Mouse (Mus musculus) lung, embryonic 15.5 days (tissue): ENCODE results near the gene Smpd4. TPM values are rescaled to one million over a fixed set of nuclear protein-coding genes. Genes with fewer than 3 reads are reported as not detected.
A peak's percentile ranks its signal among the peaks of the same experiment; 100 is the strongest.

Source experiments
- ATAC-seq: fragments of 200-750 bp; cut with Nextera tagmentation; 2 replicates; pipeline ENCODE4 v1.8.0; 2017; ENCODE audit warnings: moderate number of reproducible peaks, borderline replicate concordance; ENCODE audit not compliant: low FRiP score, low TSS enrichment; ENCODE audit errors: extremely low read depth
- H3K27ac ChIP-seq: fragments of 300-500 bp; sonication (generic); 2 replicates; pipeline ENCODE4 v1.5.1; 2015; ENCODE audit warnings: moderate library complexity, mild to moderate bottlenecking, inconsistent platforms
- H3K27me3 ChIP-seq: fragments of 300-500 bp; sonication (generic); 2 replicates; pipeline ENCODE4 v1.6.1; 2015; ENCODE audit warnings: inconsistent platforms
- H3K36me3 ChIP-seq: fragments of 300-500 bp; sonication (generic); 2 replicates; pipeline ENCODE4 v1.6.1; 2015; ENCODE audit warnings: inconsistent platforms
- H3K4me1 ChIP-seq: fragments of 300-500 bp; sonication (generic); 2 replicates; pipeline ENCODE4 v1.6.1; 2015; ENCODE audit warnings: inconsistent platforms
- H3K4me2 ChIP-seq: fragments of 300-500 bp; sonication (generic); 2 replicates; pipeline ENCODE4 v1.6.1; 2015; ENCODE audit warnings: inconsistent platforms, mild to moderate bottlenecking, moderate library complexity
- H3K4me3 ChIP-seq: fragments of 300-500 bp; sonication (generic); 2 replicates; pipeline ENCODE4 v1.5.1; 2015; ENCODE audit warnings: mild to moderate bottlenecking, inconsistent platforms
- H3K9ac ChIP-seq: fragments of 300-500 bp; sonication (generic); 2 replicates; pipeline ENCODE4 v1.6.1; 2015; ENCODE audit warnings: inconsistent platforms
- H3K9me3 ChIP-seq: fragments of 300-500 bp; sonication (generic); 2 replicates; pipeline ENCODE4 v1.6.1; 2016; ENCODE audit warnings: inconsistent platforms
- WGBS: fragments of 180-500 bp; shearing (Covaris S2); methylation state at CpG from one replicate; pipeline ENCODE4 v1.1.7; 2015; 5-methylcytosine and 5-hydroxymethylcytosine counted together
- polyA plus RNA-seq: library from polyadenylated mRNA; unstranded; fragments of >200 nt; fragmentation: Nextera tagmentation; extraction: Ambion mirVana; gene quantifications from 2 replicates; pipeline ENCODE4 v1.2.1, GENCODE M21; 2015

Smpd4 gene
- polyA plus RNA-seq, 1 experiment from 2014 or later = 32.2 TPM

DNA sequence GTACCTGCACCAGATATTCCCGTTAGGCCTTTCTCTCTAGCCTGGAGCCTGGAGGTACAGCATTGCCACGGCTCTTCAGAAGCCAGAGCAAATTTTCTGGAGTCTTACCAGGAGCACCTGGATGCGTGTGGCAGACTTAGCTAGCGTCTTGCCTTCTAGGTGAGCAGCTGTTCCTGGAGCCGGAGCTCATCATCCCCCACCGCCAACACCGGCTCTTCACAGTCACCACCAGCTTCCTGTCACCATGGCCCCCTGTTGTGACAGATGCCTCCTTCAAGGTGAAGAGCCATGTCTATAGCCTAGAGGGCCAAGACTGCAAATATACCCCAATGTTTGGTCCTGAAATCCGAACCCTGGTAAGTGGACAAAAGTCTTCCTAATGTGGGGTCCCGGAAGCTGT is 21.6 kb downstream of the Smpd4 start:
- Histone ChIP-seq H3K27me3 (no peaks in the 10 kb centered on the region), H3K4me3 (no peak overlapping the region), H3K4me1 (peaks cover under 1% of the 10 kb centered on the region; the same call in 1 of the 2 replicates), H3K9me3 (no peaks in the 10 kb centered on the region), H3K4me2 (no peak overlapping the region), H3K27ac (no peak overlapping the region), H3K9ac (no peak overlapping the region), H3K36me3 (peaks cover 67% of the 10 kb centered on the region)
- 86% methylated on average over 9 of the region's 9 CpGs for WGBS
- no peak for ATAC-seq

GRCm38 (mm10) chr16:17641301-17641700 is 22.1 kb downstream of the Smpd4 start:
- Histone ChIP-seq H3K27me3 (no peaks in the 10 kb centered on the region), H3K9me3 (no peaks in the 10 kb centered on the region), H3K27ac (no peak overlapping the region), H3K9ac (no peak overlapping the region), H3K4me3 (no peak overlapping the region), H3K36me3 (peaks cover 66% of the 10 kb centered on the region), H3K4me2 (no peak overlapping the region), H3K4me1 (peaks cover 4% of the 10 kb centered on the region)
- no peak for ATAC-seq
- 80% methylated on average over 6 of the region's 6 CpGs for WGBS

DNA sequence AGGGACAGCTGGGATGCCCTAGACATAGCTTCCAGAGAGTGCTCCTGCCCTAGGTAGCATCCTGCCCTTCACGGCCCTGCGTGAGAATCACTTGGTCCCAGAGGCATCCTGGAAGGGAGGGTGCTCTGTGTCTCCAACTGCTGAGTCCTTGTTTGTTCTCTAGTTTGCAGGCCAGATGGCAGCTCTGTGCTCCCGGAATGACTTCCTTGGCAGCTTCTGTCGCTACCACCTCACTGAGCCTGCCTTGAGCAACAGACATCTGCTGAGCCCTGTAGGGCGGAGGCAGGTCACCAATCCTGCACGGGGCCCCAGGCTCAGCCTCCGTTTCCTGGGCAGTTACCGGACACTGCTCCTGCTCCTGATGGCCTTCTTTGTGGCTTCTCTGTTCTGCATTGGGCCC is 23.2 kb downstream of the Smpd4 start:
- 89% methylated on average over 8 of the region's 8 CpGs for whole genome bisulfite sequencing
- Histone ChIP-seq H3K4me1 (peaks cover 13% of the 10 kb centered on the region), H3K4me2 (no peak overlapping the region), H3K9me3 (no peaks in the 10 kb centered on the region), H3K36me3 (peaks cover 61% of the 10 kb centered on the region), H3K27ac (no peak overlapping the region), H3K4me3 (no peak overlapping the region), H3K9ac (no peak overlapping the region), H3K27me3 (no peaks in the 10 kb centered on the region)
- ATAC-seq = no peak

DNA sequence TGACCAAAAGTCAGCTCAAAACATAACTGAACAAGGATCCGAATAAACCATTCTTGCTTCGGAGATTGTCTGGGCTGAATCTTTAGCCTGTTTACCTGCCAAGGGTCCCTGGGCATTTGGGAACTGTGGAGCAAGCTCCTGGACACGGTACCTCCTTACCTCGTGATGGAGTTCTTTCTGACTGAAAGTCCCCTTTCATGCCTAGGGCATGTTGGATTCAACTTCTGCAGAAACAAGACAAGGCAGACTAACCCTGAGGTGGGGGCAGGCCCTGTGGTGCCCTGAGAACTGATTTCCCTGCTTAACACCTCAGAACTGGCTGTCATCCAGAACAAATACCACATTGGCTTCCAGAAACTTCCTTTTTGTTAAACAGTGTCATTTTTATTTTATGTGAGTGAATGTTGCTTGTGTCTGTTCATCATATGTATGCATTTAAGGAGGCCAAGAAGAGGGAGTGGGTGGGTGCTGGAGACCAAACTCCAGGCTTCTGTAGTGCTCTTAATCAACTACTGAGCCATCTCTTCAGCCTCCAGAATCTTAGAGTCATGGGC is 24.4 kb downstream of the Smpd4 start:
- Histone ChIP-seq H3K27me3 (no peaks in the 10 kb centered on the region), H3K9ac (no peak overlapping the region), H3K36me3 (peaks cover 49% of the 10 kb centered on the region), H3K4me1 (peaks cover 15% of the 10 kb centered on the region), H3K27ac (no peak overlapping the region), H3K4me2 (no peak overlapping the region), H3K9me3 (no peaks in the 10 kb centered on the region), H3K4me3 (no peak overlapping the region)
- ATAC-seq = no peak
- WGBS = 88% methylated on average over 4 of the region's 4 CpGs

- Histone ChIP-seq H3K4me3 (peak within 1 kb of the TSS; percentile 54), H3K4me2 (peak within 1 kb of the TSS; percentile 94), H3K9ac (peak within 1 kb of the TSS; percentile 56), H3K27ac (peak within 1 kb of the TSS; percentile 58; the same call in 1 of the 2 replicates), H3K9me3 (no peaks in the 10 kb centered on the region), H3K36me3 (peaks cover 32% of the 10 kb centered on the region), H3K27me3 (no peaks in the 10 kb centered on the region), H3K4me1 (peaks cover 15% of the 10 kb centered on the region)
- ATAC-seq = peak; percentile 95
- WGBS = 3% methylated on average over 49 of the region's 65 CpGs
These were observed 27.4 kb downstream of the Smpd4 start, which contains the start of gene Ccdc74a for GRCm38 (mm10) chr16:17646310-17647114. Gene Ccdc74a, plus strand, starts transcription at chr16:17646470.

DNA sequence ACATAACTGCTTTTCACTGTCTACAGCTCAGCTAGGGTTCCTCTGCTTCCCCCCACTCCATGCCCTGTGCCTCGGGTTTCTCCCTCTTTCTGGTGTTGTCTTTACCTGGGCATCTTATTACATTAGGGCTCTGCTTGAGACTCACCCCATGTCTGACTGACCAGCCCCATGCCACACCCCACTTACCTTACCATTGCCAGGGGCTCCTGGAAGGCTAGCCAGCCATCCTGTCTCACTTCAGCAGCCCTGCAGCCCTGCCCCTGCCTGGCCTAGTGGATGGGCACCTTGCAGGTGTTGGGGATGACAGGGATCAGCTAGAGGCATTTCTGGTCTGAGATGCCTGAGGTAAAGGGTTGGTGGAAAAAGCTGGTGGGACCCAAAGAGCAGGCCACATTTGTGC is 28.0 kb downstream of the Smpd4 start:
- no peak for ATAC-seq
- H3K9me3 ChIP-seq = no peaks in the 10 kb centered on the region
- peak overlapping the region; percentile 54; the same call in 1 of the 2 replicates for H3K4me3 ChIP-seq
- no peak overlapping the region for H3K27ac ChIP-seq
- peaks cover 33% of the 10 kb centered on the region for H3K36me3 ChIP-seq
- H3K9ac ChIP-seq = peak overlapping the region; percentile 56; the same call in 1 of the 2 replicates
- H3K27me3 ChIP-seq = no peaks in the 10 kb centered on the region
- peaks cover 15% of the 10 kb centered on the region for H3K4me1 ChIP-seq
- WGBS = 19% methylated on average over 1 of the region's 1 CpGs
- peak overlapping the region; percentile 94 for H3K4me2 ChIP-seq

DNA sequence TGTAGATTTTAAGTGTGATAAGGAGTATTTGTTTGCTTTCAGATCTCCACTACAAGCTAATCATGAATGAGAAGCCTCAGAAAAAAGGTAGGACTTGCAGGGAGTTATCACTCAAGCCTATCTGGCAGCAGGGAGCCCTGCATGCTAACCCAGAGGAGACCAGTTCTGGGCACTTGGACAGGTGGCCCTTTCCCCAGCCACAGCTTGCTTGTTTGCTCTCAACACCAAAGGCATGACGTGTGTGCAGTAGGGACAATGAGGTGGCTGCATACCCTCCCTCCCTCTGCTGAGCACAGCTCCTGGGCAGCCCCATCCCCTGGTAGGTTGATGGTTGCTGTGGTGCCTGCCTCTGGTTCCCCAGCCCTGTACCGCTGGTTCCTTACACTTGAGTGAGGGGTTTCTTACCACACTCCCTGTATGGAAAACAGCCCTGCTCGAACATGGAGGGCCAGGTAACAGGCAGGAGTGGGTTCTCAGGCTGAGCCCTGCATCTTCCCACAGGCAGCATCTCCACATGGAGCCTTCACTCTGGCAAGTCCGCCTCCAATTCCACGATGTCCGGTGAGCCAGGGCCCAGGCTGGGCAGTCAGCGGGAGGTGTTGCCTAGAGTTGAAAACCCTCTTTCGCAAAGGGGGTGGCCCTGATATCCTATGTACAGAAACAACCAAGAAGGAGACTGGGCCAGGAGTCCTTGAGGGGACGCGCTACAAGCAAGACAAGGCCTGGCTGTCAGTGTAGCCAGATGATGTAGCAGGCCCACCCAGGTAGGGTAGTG is 28.6 kb downstream of the Smpd4 start:
- Histone ChIP-seq H3K36me3 (peaks cover 33% of the 10 kb centered on the region), H3K9me3 (no peaks in the 10 kb centered on the region), H3K27ac (no peak overlapping the region), H3K4me3 (no peak overlapping the region), H3K4me1 (peaks cover 15% of the 10 kb centered on the region), H3K27me3 (no peaks in the 10 kb centered on the region), H3K4me2 (no peak overlapping the region), H3K9ac (no peak overlapping the region)
- 74% methylated on average over 10 of the region's 10 CpGs for WGBS
- ATAC-seq = no peak

GRCm38 (mm10) chr16:17649925-17650605 is 30.9 kb downstream of the Smpd4 start:
- no peaks in the 10 kb centered on the region for H3K27me3 ChIP-seq
- no peaks in the 10 kb centered on the region for H3K9me3 ChIP-seq
- 81% methylated on average over 16 of the region's 16 CpGs for WGBS
- no peak overlapping the region for H3K4me2 ChIP-seq
- no peak for ATAC-seq
- peaks cover 15% of the 10 kb centered on the region for H3K4me1 ChIP-seq
- H3K9ac ChIP-seq = no peak overlapping the region
- H3K36me3 ChIP-seq = peaks cover 47% of the 10 kb centered on the region
- no peak overlapping the region for H3K4me3 ChIP-seq
- no peak overlapping the region for H3K27ac ChIP-seq

GRCm38 (mm10) chr16:17650711-17651110 is 31.6 kb downstream of the Smpd4 start:
- no peak overlapping the region for H3K4me2 ChIP-seq
- ATAC-seq = no peak
- H3K9me3 ChIP-seq = no peaks in the 10 kb centered on the region
- H3K27me3 ChIP-seq = no peaks in the 10 kb centered on the region
- peaks cover 52% of the 10 kb centered on the region for H3K36me3 ChIP-seq
- H3K4me1 ChIP-seq = peaks cover 15% of the 10 kb centered on the region
- WGBS = 100% methylated on average over 1 of the region's 1 CpGs
- H3K4me3 ChIP-seq = no peak overlapping the region
- H3K27ac ChIP-seq = no peak overlapping the region
- no peak overlapping the region for H3K9ac ChIP-seq

- WGBS = 88% methylated on average over 4 of the region's 4 CpGs
- no peak for ATAC-seq
- H3K9ac ChIP-seq = no peak overlapping the region
- peaks cover 59% of the 10 kb centered on the region for H3K36me3 ChIP-seq
- no peaks in the 10 kb centered on the region for H3K9me3 ChIP-seq
- H3K27ac ChIP-seq = no peak overlapping the region
- no peak overlapping the region for H3K4me3 ChIP-seq
- H3K27me3 ChIP-seq = no peaks in the 10 kb centered on the region
- H3K4me2 ChIP-seq = no peak overlapping the region
- H3K4me1 ChIP-seq = no peaks in the 10 kb centered on the region
These were observed 33.5 kb downstream of the Smpd4 start for GRCm38 (mm10) chr16:17652607-17653006.

DNA sequence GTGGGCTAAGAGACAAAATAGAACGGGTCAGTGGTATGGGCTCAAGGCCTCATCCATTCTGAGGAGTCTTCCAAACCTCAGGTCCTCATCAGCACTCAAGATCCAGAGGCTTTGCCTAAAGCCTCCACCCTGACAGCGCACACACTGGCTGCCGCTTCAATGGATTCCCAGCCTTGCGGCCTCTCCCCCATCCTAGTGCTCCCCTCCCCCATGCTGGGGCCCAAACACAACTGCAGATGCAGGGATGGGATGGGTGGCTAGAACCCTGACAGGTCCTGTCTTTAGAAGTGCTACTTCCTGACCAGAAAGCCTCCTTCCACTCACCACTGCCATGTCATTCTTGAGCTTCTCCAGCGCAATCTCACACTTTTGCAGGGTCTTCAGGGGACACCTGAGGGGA is 34.4 kb downstream of the Smpd4 start:
- H3K36me3 ChIP-seq = peaks cover 66% of the 10 kb centered on the region
- no peaks in the 10 kb centered on the region for H3K9me3 ChIP-seq
- no peak overlapping the region for H3K4me3 ChIP-seq
- ATAC-seq = no peak
- 87% methylated on average over 5 of the region's 5 CpGs for WGBS
- no peak overlapping the region for H3K4me2 ChIP-seq
- no peak overlapping the region for H3K27ac ChIP-seq
- no peaks in the 10 kb centered on the region for H3K4me1 ChIP-seq
- H3K27me3 ChIP-seq = no peaks in the 10 kb centered on the region
- no peak overlapping the region for H3K9ac ChIP-seq
